Mouse (Mus musculus) cortical plate, adult 2 months (tissue): ENCODE results near the gene Efna1. TPM values are rescaled to one million over a fixed set of nuclear protein-coding genes. Genes with fewer than 3 reads are reported as not detected.

ENCODE experiments used
- H3K27ac ChIP-seq: fragments of 200-500 bp; 2 replicates; pipeline ENCODE4 v1.5.1; 2012; ENCODE audit warnings: low read length, control low read depth, inconsistent platforms; ENCODE audit not compliant: insufficient read depth
- H3K4me1 ChIP-seq: fragments of 200-500 bp; 2 replicates; pipeline ENCODE4 v1.6.1; 2011; ENCODE audit warnings: low read length; ENCODE audit not compliant: control insufficient read depth, insufficient read depth
- H3K4me3 ChIP-seq: fragments of 200-500 bp; 2 replicates; pipeline ENCODE4 v1.5.1; 2011; ENCODE audit warnings: mild to moderate bottlenecking, low read length, control low read depth; ENCODE audit not compliant: insufficient read depth
- CTCF ChIP-seq: fragments of 200-500 bp; IDR thresholded peaks from 2 replicates; pipeline ENCODE4 v1.5.1; 2011; ENCODE audit warnings: mild to moderate bottlenecking, control low read depth, low read length; ENCODE audit not compliant: insufficient read depth; ENCODE audit errors: extremely low read depth
- POLR2A ChIP-seq: fragments of 200-500 bp; IDR thresholded peaks from 2 replicates; pipeline ENCODE4 v1.6.1; 2011; ENCODE audit warnings: mild to moderate bottlenecking, low read length, control low read depth; ENCODE audit not compliant: insufficient read depth; ENCODE audit errors: extremely low read depth
- polyA plus RNA-seq: library from polyadenylated mRNA; depleted of rRNA; stranded (reverse); fragments of >200 nt; gene quantifications from 2 replicates; pipeline ENCODE4 v1.2.3, GENCODE M21; 2012

The Efna1 gene
- polyA plus RNA-seq, 1 experiment = 11.7 TPM

- H3K4me1 ChIP-seq = peaks cover 3% of the 10 kb centered on the region
- TF ChIP-seq CTCF (no peak), POLR2A (no peak)
- no peak overlapping the region for H3K27ac ChIP-seq
Observed at GRCm38 (mm10) chr3:89295685-89296230, 14.8 kb upstream of the Efna1 start.

GRCm38 (mm10) chr3:89294195-89294594 lies 13.3 kb upstream of the Efna1 start:
- no peak overlapping the region for H3K4me3 ChIP-seq
- H3K27ac ChIP-seq = no peak overlapping the region
- peaks cover 3% of the 10 kb centered on the region for H3K4me1 ChIP-seq
- TF ChIP-seq CTCF = no peak
- no peak for TF ChIP-seq POLR2A

More at GRCm38 (mm10) chr3:89295685-89296230, 14.8 kb upstream of the Efna1 start:
- no peak overlapping the region for H3K4me3 ChIP-seq

GRCm38 (mm10) chr3:89293247-89293918 lies 12.4 kb upstream of the Efna1 start:
- no peak overlapping the region for H3K4me3 ChIP-seq
- H3K4me1 ChIP-seq = peaks cover 3% of the 10 kb centered on the region
- TF ChIP-seq POLR2A = no peak
- TF ChIP-seq CTCF = no peak
- H3K27ac ChIP-seq = no peak overlapping the region

DNA sequence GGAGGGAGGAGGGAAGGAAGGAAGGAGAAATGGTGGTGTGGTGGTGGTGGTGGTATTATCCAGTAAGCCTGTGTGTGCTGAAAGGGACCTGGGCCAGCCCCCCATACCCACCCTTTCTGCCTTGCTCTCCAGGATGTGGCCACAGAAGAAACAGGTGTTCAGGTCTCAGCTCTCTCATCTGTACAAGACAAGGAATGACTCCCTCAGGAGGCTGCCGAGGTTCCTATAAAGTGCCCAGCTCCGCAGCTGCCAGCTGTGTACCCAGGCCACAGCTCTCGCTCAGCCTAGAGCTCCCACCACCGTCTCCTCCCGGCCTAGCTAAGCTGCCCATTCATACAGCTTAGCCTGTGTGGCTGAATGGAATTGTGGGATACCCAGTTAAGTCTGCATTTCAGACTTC lies 11.4 kb upstream of the Efna1 start:
- no peak overlapping the region for H3K4me3 ChIP-seq
- H3K4me1 ChIP-seq = peaks cover 3% of the 10 kb centered on the region
- TF ChIP-seq POLR2A = no peak
- no peak for TF ChIP-seq CTCF
- H3K27ac ChIP-seq = no peak overlapping the region

GRCm38 (mm10) chr3:89291874-89292273 lies 10.9 kb upstream of the Efna1 start:
- TF ChIP-seq POLR2A = no peak
- no peak for TF ChIP-seq CTCF
- peaks cover 3% of the 10 kb centered on the region for H3K4me1 ChIP-seq
- no peak overlapping the region for H3K27ac ChIP-seq
- no peak overlapping the region for H3K4me3 ChIP-seq

GRCm38 (mm10) chr3:89288503-89288928 lies 7.6 kb upstream of the Efna1 start:
- Histone ChIP-seq H3K4me1 (no peaks in the 10 kb centered on the region), H3K4me3 (no peak overlapping the region), H3K27ac (no peak overlapping the region)
- TF ChIP-seq POLR2A = no peak
- no peak for TF ChIP-seq CTCF

DNA sequence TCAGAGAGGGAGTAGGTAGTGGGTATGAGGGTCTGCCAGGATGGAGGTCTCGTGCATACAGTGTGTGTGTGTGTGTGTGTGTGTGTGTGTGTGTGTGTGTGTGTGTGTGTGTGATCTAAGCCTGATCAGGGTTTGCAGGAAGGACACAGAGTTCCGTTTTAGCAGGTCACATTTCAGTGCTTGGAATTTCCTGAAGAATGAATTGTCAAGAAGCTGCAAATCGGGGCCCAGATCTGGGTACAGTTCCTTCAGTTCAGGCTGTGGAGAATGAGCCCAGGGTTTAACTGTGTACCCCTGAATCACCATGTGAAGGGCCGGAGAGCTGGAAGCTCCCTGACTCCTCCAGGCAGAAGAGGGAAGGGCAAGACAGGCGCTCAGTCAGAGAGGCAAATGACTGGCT lies 6.3 kb upstream of the Efna1 start:
- H3K27ac ChIP-seq = no peak overlapping the region
- no peak for TF ChIP-seq POLR2A
- TF ChIP-seq CTCF = no peak
- H3K4me3 ChIP-seq = no peak overlapping the region
- H3K4me1 ChIP-seq = no peaks in the 10 kb centered on the region

- Histone ChIP-seq H3K4me3 (no peak overlapping the region), H3K27ac (no peak overlapping the region), H3K4me1 (no peaks in the 10 kb centered on the region)
- no peak for TF ChIP-seq POLR2A
- TF ChIP-seq CTCF = no peak
Observed at GRCm38 (mm10) chr3:89285526-89285925, 4.6 kb upstream of the Efna1 start.

GRCm38 (mm10) chr3:89284261-89284660 lies 3.3 kb upstream of the Efna1 start:
- no peak overlapping the region for H3K4me3 ChIP-seq
- peaks cover 2% of the 10 kb centered on the region; the same call in 1 of the 2 replicates for H3K4me1 ChIP-seq
- H3K27ac ChIP-seq = no peak overlapping the region
- no peak for TF ChIP-seq POLR2A
- TF ChIP-seq CTCF = no peak

DNA sequence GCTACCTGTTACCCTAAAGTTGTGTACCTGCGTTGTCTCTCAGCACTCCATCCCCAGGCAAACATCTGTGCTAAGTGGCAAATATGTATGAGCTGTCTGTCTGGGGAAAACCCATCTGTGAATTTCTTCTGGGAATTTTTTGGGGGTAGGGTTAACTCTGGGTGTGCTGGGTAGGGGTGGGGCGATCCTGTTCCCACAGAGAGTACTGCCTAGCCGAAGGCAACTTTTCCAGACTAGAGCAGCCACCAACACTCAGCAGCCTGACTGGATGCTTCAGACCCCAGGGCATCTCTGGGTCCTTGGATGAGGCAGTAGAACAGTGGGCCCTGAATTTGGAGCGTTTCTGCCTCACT lies 1.3 kb upstream of the Efna1 start:
- no peak for TF ChIP-seq POLR2A
- TF ChIP-seq CTCF = no peak
- H3K4me1 ChIP-seq = peaks cover 2% of the 10 kb centered on the region; the same call in 1 of the 2 replicates
- no peak overlapping the region for H3K27ac ChIP-seq
- no peak overlapping the region for H3K4me3 ChIP-seq
